Mouse (Mus musculus): ENCODE measurements around the gene Cd3eap.

DNA sequence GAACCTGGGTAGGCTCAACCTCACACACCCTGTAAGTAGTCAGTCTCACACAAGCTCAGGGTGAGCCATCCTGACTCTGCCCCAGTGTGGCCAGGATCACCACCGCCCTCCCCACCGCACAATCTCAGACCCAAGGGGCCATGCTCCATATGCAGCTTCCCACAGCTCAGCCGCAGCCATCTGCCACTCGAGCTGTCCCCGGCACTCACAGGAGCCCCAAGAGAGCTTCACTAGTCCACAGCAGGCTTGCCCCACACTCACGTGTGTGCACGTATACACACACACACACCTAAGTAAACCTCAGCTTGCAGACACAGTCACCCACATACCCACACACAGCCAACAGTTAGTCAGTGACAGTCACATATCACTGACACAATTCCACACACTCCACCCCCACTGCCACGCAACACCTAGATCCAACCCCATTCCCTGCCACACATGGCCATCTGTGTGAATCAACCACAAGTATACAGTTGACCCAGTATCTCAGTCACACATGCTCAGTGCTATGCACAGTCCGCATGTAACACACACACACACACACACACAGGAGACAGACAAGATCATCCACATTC, 43.3 kb upstream of the Cd3eap start:
- TF ChIP-seq CTCF (IDR thresholded peaks at IDR 0.05; ENCODE audit: insufficient read depth, low read length) = no peak
- no peak for TF ChIP-seq POLR2A (IDR thresholded peaks at IDR 0.05; ENCODE audit: borderline replicate concordance, extremely low read depth, low read depth, low read length)
